10 mouse cellular contexts compared by ENCODE assay signal in the genomic region with DNA sequence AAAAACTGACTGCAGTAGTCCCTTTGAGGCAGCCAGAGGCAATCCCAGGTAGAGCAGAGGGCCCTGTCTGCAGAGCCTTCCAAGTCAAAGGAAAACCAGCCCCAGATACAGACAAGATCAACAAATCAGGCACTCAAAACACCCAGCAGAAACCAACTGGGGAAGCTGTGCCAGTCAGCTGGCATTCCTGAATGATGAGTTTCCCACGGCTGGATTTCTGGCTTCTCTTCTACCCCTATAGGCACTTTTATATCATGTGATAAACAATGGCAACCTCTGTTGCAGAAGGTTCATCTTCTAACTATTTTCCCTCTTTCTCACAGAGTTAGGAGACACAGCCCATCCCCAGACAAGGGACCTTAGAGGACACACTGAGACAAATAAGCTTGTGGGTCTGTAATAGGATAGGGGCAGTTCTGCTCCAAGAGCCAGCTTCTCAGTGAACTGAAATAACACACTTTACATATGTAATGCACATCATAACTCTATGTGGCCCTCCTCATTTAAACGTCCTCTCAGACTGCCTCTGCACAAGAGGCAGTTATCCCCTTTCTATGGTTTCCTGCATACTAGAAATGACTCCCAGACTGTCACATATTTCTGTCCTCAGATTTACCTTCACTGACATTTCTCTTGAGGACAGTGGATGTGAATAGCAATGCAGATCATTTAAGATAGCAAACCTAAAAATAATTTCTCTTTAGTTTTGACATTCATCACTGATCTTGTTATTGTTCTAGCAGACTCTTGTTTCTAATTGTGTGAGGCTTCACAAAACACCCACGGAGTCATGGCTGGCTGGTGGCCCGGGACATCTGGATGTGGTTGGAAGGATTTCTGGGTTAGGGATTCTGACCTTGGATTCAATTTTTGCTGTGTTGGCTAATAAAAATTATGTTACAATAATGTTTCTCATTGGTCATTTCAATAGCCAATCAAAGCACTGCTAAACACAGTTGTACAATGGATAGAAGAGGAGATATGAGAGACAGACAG. TPM values are rescaled to one million over a fixed set of nuclear protein-coding genes. Genes with fewer than 3 reads are reported as not detected.
A peak's percentile ranks its signal among the peaks of the same experiment; 100 is the strongest.
DNase-seq lines count a peak whose midpoint lies in the region; ATAC-seq lines count a peak whose summit lies in the region.
"Had no signal": no experiment of that assay in that cellular context is flagged by ENCODE, and none has a peak within 500 bp of the region (broad histone marks: within the 10 kb centered on the region; RNA-seq: fewer than 3 reads in every experiment).

No protein-coding gene starts in this region.

- 0 out of 2 replicates have a peak, but pooled peaks cover 4% of the 10 kb centered on the region for H3K4me1 ChIP-seq in midbrain, embryonic 13.5 days (replicated peaks)
- H3K4me1 ChIP-seq: midbrain, embryonic 12.5 days had no signal

- H3K4me2 ChIP-seq in midbrain, embryonic 13.5 days (replicated peaks) = no peak overlapping the region
- H3K4me2 ChIP-seq: heart, embryonic 15.5 days; midbrain, embryonic 12.5 days had no signal

- H3K27ac ChIP-seq in midbrain, embryonic 13.5 days = no peak overlapping the region
- H3K27ac ChIP-seq: heart, embryonic 15.5 days; midbrain, embryonic 12.5 days had no signal

- no peaks in the 10 kb centered on the region for H3K36me3 ChIP-seq in midbrain, embryonic 13.5 days
- H3K36me3 ChIP-seq: heart, embryonic 15.5 days; midbrain, embryonic 12.5 days had no signal

- H3K9ac ChIP-seq in midbrain, embryonic 13.5 days (replicated peaks) = no peak overlapping the region
- H3K9ac ChIP-seq: heart, embryonic 15.5 days; midbrain, embryonic 12.5 days had no signal

- WGBS in midbrain, embryonic 13.5 days = 81% methylated on average over 4 of the region's 4 CpGs

- H3K27me3 ChIP-seq in midbrain, embryonic 13.5 days = no peaks in the 10 kb centered on the region
- H3K27me3 ChIP-seq: heart, embryonic 15.5 days; midbrain, embryonic 12.5 days had no signal

- H3K4me3 ChIP-seq in midbrain, embryonic 13.5 days (replicated peaks) = no peak overlapping the region
- H3K4me3 ChIP-seq: heart, embryonic 15.5 days; midbrain, embryonic 12.5 days had no signal

- ATAC-seq in CD4-positive, CD25-positive, alpha-beta regulatory T cell, adult 4 months = no peak
- ATAC-seq in midbrain, embryonic 13.5 days = no peak

- DNase-seq in adrenal gland, adult 2 months = peak; percentile 52
- no peak for DNase-seq in adrenal gland, postnatal 4 days (ENCODE audit: low spot score in 2 of 2)
- DNase-seq in 3T3-L1 (ENCODE audit: low read depth, low spot score) = peak; percentile 96
- peak; percentile 72 for DNase-seq in gastrocnemius, postnatal 10 days
- peak; percentile 11 to 49 for DNase-seq in kidney, postnatal 36 days
- no peak for DNase-seq in left cerebral cortex, adult 11 months (ENCODE audit: low spot score)

- H3K9me3 ChIP-seq in midbrain, embryonic 13.5 days = no peaks in the 10 kb centered on the region
- H3K9me3 ChIP-seq: heart, embryonic 15.5 days; midbrain, embryonic 12.5 days had no signal

RNA-seq across cellular contexts. Expression of a gene that starts 5.1 kb away (rescaled TPM):
- not detected for total RNA-seq in adrenal gland, adult 2 months (2021)
- polyA plus RNA-seq in adrenal gland, adult 2 months (2012; rRNA removed) = not detected in 2 replicates
- under 1 TPM in 1 of 2 experiments, not detected in 1; 0.23 TPM for total RNA-seq in adrenal gland, postnatal 4 days (2021)
- not detected for total RNA-seq in gastrocnemius, postnatal 10 days (2021)
- not detected for polyA plus RNA-seq in CD4-positive, CD25-positive, alpha-beta regulatory T cell, adult 4 months (2017; shearing (Covaris generic))
- polyA plus RNA-seq in midbrain, embryonic 13.5 days (2015; fragmentation: Nextera tagmentation; extraction: Ambion mirVana) = not detected in 2 replicates
- polyA plus RNA-seq: heart, embryonic 15.5 days; midbrain, embryonic 12.5 days had no signal

RNA-seq across cellular contexts. Expression of a gene that starts 55.2 kb away (rescaled TPM):
- not detected for total RNA-seq in adrenal gland, adult 2 months (2021)
- not detected in 2 replicates for polyA plus RNA-seq in adrenal gland, adult 2 months (2012; rRNA removed)
- not detected for total RNA-seq in adrenal gland, postnatal 4 days (2021)
- total RNA-seq in gastrocnemius, postnatal 10 days (2021) = not detected
- not detected for polyA plus RNA-seq in CD4-positive, CD25-positive, alpha-beta regulatory T cell, adult 4 months (2017; shearing (Covaris generic))
- polyA plus RNA-seq in midbrain, embryonic 13.5 days (2015; fragmentation: Nextera tagmentation; extraction: Ambion mirVana) = not detected in 2 replicates
- polyA plus RNA-seq: heart, embryonic 15.5 days; midbrain, embryonic 12.5 days had no signal

RNA-seq across cellular contexts. Expression of a gene that starts 55.3 kb away (rescaled TPM):
- total RNA-seq in adrenal gland, adult 2 months (2021) = not detected
- not detected in 2 replicates for polyA plus RNA-seq in adrenal gland, adult 2 months (2012; rRNA removed)
- not detected for total RNA-seq in adrenal gland, postnatal 4 days (2021)
- not detected for total RNA-seq in gastrocnemius, postnatal 10 days (2021)
- polyA plus RNA-seq in CD4-positive, CD25-positive, alpha-beta regulatory T cell, adult 4 months (2017; shearing (Covaris generic)) = not detected
- not detected in 2 replicates for polyA plus RNA-seq in midbrain, embryonic 13.5 days (2015; fragmentation: Nextera tagmentation; extraction: Ambion mirVana)
- polyA plus RNA-seq: midbrain, embryonic 12.5 days had no signal

Comparison
In these comparisons a context has a peak if more than half of its experiments do, and no peak if none do; other contexts are left out.
1. DNase-seq: peak in adrenal gland, adult 2 months (single experiment), 3T3-L1 (single experiment), gastrocnemius, postnatal 10 days (single experiment) and kidney, postnatal 36 days (2 of 2); none in adrenal gland, postnatal 4 days (0 of 2) and left cerebral cortex, adult 11 months (single experiment).